Mouse (Mus musculus) lung, embryonic 16.5 days (tissue): ENCODE measurements at regions not wholly inside any gene's neighbourhood (a gene's known extent, or its start where the extent isn't known, plus 50 kb on each side); places are given as distances from the start of the nearest gene placed in this dataset.
"Not testable (repeated sequence)": the region's sequence is repeated elsewhere in the genome, so short reads cannot be mapped to it uniquely, and the experiment has no call there.

Source experiments
- ATAC-seq: fragments of 200-750 bp; cut with Nextera tagmentation; 2 replicates; pipeline ENCODE4 v1.8.0; 2017; ENCODE audit warnings: low read depth, mild to moderate bottlenecking, moderate library complexity
- H3K27ac ChIP-seq: fragments of 300-500 bp; sonication (generic); 2 replicates; pipeline ENCODE4 v1.5.1; 2014; ENCODE audit warnings: mild to moderate bottlenecking, control low read depth, low read length
- H3K27me3 ChIP-seq: fragments of 300-500 bp; sonication (generic); 2 replicates; pipeline ENCODE4 v1.6.1; 2014; ENCODE audit warnings: low read depth, low read length, mixed read lengths; ENCODE audit not compliant: control insufficient read depth, insufficient read depth
- H3K36me3 ChIP-seq: fragments of 300-500 bp; sonication (generic); 2 replicates; pipeline ENCODE4 v1.6.1; 2014; ENCODE audit warnings: low read length; ENCODE audit not compliant: control insufficient read depth, insufficient read depth
- H3K4me1 ChIP-seq: fragments of 300-500 bp; sonication (generic); replicated peaks from 2 replicates; pipeline ENCODE4 v1.6.1; 2014; ENCODE audit warnings: low read length, mixed read lengths; ENCODE audit not compliant: control insufficient read depth, insufficient read depth
- H3K4me2 ChIP-seq: fragments of 300-500 bp; sonication (generic); 2 replicates; pipeline ENCODE4 v1.6.1; 2014; ENCODE audit warnings: low read depth, low read length, control low read depth
- H3K4me3 ChIP-seq: fragments of 300-500 bp; sonication (generic); 2 replicates; pipeline ENCODE4 v1.5.1; 2014; ENCODE audit warnings: mild to moderate bottlenecking, low read length, control low read depth
- H3K9ac ChIP-seq: fragments of 300-500 bp; sonication (generic); 2 replicates; pipeline ENCODE4 v1.6.1; 2014; ENCODE audit warnings: low read length, control low read depth
- H3K9me3 ChIP-seq: fragments of 300-500 bp; sonication (generic); 2 replicates; pipeline ENCODE4 v1.6.1; 2016; ENCODE audit warnings: low read length; ENCODE audit not compliant: control insufficient read depth
- WGBS: fragments of 180-500 bp; shearing (Covaris S2); extraction: QIAGEN DNeasy Blood & Tissue Kit; methylation state at CpG from one replicate; pipeline ENCODE4 v1.1.7; 2014; 5-methylcytosine and 5-hydroxymethylcytosine counted together

GRCm38 (mm10) chr10:35503328-35503727, 208.4 kb downstream of the Amd2 start:
- H3K27ac ChIP-seq, result no peak overlapping the region
- H3K4me1 ChIP-seq, result no peaks in the 10 kb centered on the region
- no peak overlapping the region for H3K4me3 ChIP-seq
- no peaks in the 10 kb centered on the region for H3K9me3 ChIP-seq
- 83% methylated on average over 1 of the region's 1 CpGs for WGBS
- ATAC-seq, result no peak
- H3K36me3 ChIP-seq, result no peaks in the 10 kb centered on the region
- no peak overlapping the region for H3K4me2 ChIP-seq
- no peaks in the 10 kb centered on the region for H3K27me3 ChIP-seq
- no peak overlapping the region for H3K9ac ChIP-seq

- H3K36me3 ChIP-seq, result no peaks in the 10 kb centered on the region
- WGBS, result 32% methylated on average over 3 of the region's 3 CpGs
- ATAC-seq, result 0 out of 2 replicates have a peak, but pooled peaks have one; percentile 41
- no peaks in the 10 kb centered on the region for H3K27me3 ChIP-seq
- H3K9me3 ChIP-seq, result no peaks in the 10 kb centered on the region
- no peak overlapping the region for H3K9ac ChIP-seq
- H3K27ac ChIP-seq, result peak overlapping the region; percentile 12; the same call in 1 of the 2 replicates
- H3K4me3 ChIP-seq, result no peak overlapping the region
- H3K4me1 ChIP-seq, result no peaks in the 10 kb centered on the region
- H3K4me2 ChIP-seq, result no peak overlapping the region
These were observed 209.1 kb downstream of the Amd2 start for GRCm38 (mm10) chr10:35502620-35503019.

- no peaks in the 10 kb centered on the region for H3K4me1 ChIP-seq
These were observed 209.6 kb downstream of the Amd2 start for GRCm38 (mm10) chr10:35502075-35502474.

GRCm38 (mm10) chr10:35478786-35479185, 232.9 kb downstream of the Amd2 start:
- not testable (repeated sequence) for ATAC-seq, H3K4me2 ChIP-seq
- WGBS, result 75% methylated on average over 5 of the region's 5 CpGs

More at GRCm38 (mm10) chr10:35502075-35502474, 209.6 kb downstream of the Amd2 start:
- no peaks in the 10 kb centered on the region for H3K36me3 ChIP-seq
- H3K4me3 ChIP-seq, result no peak overlapping the region
- ATAC-seq, result no peak
- no peaks in the 10 kb centered on the region for H3K9me3 ChIP-seq
- H3K27me3 ChIP-seq, result no peaks in the 10 kb centered on the region
- WGBS, result 53% methylated on average over 1 of the region's 1 CpGs
- H3K4me2 ChIP-seq, result no peak overlapping the region
- no peak overlapping the region for H3K27ac ChIP-seq
- H3K9ac ChIP-seq, result no peak overlapping the region

GRCm38 (mm10) chr10:35446471-35446870, 265.2 kb downstream of the Amd2 start:
- H3K9ac ChIP-seq, result no peak overlapping the region
- H3K36me3 ChIP-seq, result no peaks in the 10 kb centered on the region
- no peaks in the 10 kb centered on the region for H3K9me3 ChIP-seq
- no peak overlapping the region for H3K27ac ChIP-seq
- no peaks in the 10 kb centered on the region for H3K27me3 ChIP-seq
- H3K4me3 ChIP-seq, result no peak overlapping the region
- no peak for ATAC-seq
- no peak overlapping the region for H3K4me2 ChIP-seq
- WGBS, result 83% methylated on average over 1 of the region's 1 CpGs
- H3K4me1 ChIP-seq, result no peaks in the 10 kb centered on the region

More at GRCm38 (mm10) chr10:35478786-35479185, 232.9 kb downstream of the Amd2 start:
- H3K4me1 ChIP-seq, H3K27ac ChIP-seq, H3K27me3 ChIP-seq, H3K4me3 ChIP-seq, H3K9me3 ChIP-seq, H3K9ac ChIP-seq, H3K36me3 ChIP-seq: not testable (repeated sequence)

GRCm38 (mm10) chr10:35444916-35445315, 266.8 kb downstream of the Amd2 start:
- Histone ChIP-seq H3K27ac (no peak overlapping the region), H3K4me1 (no peaks in the 10 kb centered on the region), H3K9me3 (no peaks in the 10 kb centered on the region), H3K27me3 (no peaks in the 10 kb centered on the region), H3K36me3 (no peaks in the 10 kb centered on the region), H3K4me2 (no peak overlapping the region), H3K4me3 (no peak overlapping the region), H3K9ac (no peak overlapping the region)
- no peak for ATAC-seq
- WGBS, result 63% methylated on average over 4 of the region's 4 CpGs

GRCm38 (mm10) chr10:35443911-35444310, 267.8 kb downstream of the Amd2 start:
- Histone ChIP-seq H3K4me3 (no peak overlapping the region), H3K9ac (no peak overlapping the region), H3K27ac (no peak overlapping the region), H3K9me3 (no peaks in the 10 kb centered on the region), H3K4me1 (no peaks in the 10 kb centered on the region), H3K36me3 (no peaks in the 10 kb centered on the region), H3K27me3 (no peaks in the 10 kb centered on the region), H3K4me2 (no peak overlapping the region)
- ATAC-seq, result no peak
- 81% methylated on average over 1 of the region's 1 CpGs for WGBS
